Mouse (Mus musculus): Measurements from ENCODE around the gene Trim38.

The Trim38 gene

GRCm38 (mm10) chr13:23761871-23762821 is 7.6 kb upstream of the Trim38 start, which contains the start of gene Hist1h3a:
Gene Hist1h3a, minus strand, starts transcription at chr13:23762386.
- peak; percentile 90 for DNase-seq (ENCODE audit: extremely low spot score)

GRCm38 (mm10) chr13:23763242-23763585 is 6.5 kb upstream of the Trim38 start:
- no peak for DNase-seq (ENCODE audit: extremely low spot score)

DNA sequence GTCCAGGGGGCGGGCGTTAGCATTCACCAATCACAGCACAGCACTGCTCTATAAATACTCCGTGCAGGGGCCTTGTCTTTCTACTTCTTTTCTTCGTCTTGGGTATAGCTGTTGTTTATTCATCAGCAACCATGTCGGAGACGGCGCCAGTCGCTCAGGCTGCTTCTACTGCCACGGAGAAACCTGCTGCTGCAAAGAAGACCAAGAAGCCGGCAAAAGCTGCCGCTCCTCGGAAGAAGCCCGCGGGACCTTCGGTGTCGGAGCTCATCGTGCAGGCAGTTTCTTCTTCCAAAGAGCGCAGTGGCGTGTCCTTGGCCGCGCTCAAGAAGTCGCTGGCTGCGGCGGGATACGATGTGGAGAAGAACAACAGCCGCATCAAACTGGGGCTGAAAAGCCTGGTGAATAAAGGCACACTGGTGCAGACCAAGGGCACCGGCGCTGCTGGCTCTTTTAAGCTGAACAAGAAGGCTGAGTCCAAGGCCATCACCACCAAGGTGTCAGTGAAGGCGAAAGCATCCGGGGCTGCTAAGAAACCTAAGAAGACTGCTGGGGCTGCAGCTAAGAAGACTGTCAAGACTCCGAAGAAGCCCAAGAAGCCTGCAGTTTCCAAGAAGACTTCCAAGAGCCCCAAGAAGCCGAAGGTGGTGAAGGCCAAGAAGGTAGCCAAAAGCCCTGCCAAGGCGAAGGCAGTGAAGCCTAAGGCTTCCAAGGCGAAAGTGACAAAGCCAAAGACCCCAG is 6.0 kb upstream of the Trim38 start, which contains the start of gene Hist1h1a:
Gene Hist1h1a, plus strand, starts transcription at position 81 of the 738 bp plus-strand sequence.
- peak; percentile 95 for DNase-seq (ENCODE audit: extremely low spot score)

GRCm38 (mm10) chr13:23764324-23765171 is 5.2 kb upstream of the Trim38 start:
- DNase-seq (ENCODE audit: extremely low spot score), result peak; percentile 70

GRCm38 (mm10) chr13:23765172-23765513 is 4.6 kb upstream of the Trim38 start:
- DNase-seq (ENCODE audit: extremely low spot score), result no peak

- DNase-seq (ENCODE audit: extremely low spot score), result no peak
Observed at GRCm38 (mm10) chr13:23766772-23767171, 2.9 kb upstream of the Trim38 start.

DNA sequence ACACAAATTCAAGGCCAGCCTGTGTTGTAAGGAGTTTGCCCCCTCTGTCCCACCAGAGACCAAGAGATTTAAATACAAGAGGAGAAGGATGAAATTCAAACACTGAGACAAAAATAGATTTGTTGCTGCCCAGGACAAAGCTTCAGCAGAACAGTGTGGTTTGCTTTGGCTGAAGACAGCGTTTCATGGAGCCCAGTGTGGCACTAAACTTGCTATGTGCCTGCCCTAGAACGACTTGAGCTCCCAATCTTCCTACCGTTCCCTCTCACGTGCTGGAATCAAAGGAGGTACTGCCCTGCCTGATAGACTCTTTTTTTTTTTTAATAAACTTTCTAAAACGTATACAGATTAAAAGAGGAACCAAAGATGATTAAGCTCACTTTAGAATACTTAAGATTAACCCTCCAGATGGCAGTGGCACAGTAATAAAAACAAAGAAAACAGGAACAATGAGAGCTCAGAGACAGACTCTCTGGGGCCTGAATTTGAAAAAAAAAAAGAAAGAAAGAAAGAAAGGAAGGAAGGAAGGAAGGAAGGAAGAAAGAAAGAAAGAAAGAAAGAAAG is 797 bp upstream of the Trim38 start:
- DNase-seq (ENCODE audit: extremely low spot score), result no peak

DNA sequence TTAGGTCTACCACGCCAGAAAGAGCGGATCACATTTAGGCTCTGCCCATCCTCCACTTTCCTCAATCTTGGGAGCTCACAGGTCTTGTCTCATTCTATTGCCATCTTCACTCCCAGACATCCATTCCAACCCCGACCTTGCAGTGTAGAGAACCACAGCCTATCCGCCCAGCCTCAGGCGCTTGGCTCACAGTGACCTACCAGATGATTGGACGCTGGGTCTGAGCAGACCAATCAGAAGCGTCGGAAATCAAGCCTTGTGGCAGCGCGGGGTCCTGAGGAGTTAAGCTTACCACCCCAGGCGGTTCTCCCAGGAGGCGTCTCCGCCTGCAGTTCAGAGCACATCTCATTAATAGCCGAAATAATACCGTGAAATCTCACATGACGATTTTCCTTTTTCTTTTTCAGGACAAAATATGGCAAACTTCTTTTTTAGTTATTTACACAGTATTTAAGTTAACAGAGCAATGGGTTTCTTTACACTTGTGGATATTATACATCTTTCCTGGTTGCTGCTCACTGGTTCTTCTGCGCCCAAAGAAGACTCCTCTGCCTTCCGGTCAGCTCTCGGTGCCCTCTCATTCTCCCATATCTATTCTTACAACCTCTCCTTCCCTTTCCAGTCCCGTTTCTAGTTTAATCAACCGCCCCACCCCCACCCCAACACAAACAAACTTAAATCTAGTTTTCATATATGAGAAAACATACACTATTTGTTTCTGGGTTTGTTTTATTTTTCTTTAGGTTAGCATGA is 3.0 kb downstream of the Trim38 start:
- peak; percentile 64 for DNase-seq (ENCODE audit: extremely low spot score)

GRCm38 (mm10) chr13:23778339-23778738 is 8.6 kb downstream of the Trim38 start:
- DNase-seq (ENCODE audit: extremely low spot score), result no peak

- DNase-seq (ENCODE audit: extremely low spot score), result no peak
Observed at GRCm38 (mm10) chr13:23779025-23779424, 9.3 kb downstream of the Trim38 start.

DNA sequence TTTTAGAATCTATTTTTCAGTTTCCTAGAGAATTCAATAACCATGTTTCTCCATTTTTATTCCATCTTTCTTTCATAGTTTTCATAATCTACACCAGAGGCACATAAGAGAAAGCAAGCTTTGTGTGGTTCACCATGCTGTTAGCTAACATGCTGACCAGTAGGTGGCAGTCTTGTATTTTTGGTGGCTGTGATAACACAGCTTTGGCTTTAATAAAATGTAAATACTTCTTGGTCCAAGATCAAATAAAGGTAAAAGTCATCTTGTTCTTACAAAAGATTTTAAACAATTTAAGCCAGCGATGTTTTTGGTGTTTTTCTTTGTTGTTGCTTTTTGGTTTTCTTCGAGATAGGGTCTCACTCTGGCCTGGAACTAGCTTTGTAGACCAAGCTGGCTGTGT is 22.8 kb downstream of the Trim38 start:
- DNase-seq (ENCODE audit: extremely low spot score), result peak; percentile 51

DNA sequence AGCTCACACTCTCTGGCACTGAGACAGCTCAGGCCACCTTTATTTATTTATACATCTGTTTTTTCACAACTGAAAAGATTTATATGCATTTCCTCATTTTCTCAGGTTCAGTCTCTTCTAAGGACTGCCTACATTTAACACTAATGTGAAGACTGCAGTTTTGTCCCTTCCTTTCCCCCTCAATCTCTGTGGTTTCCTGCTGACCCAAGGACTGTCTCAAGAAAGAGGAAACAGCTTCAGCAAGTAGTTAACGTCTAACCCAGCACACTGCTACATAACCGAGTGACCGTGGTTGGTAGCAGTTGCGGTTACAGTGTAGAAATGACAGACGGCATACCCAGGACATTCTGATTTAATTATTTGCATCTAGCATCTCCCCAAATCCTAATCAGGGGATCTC is 29.7 kb downstream of the Trim38 start:
- no peak for DNase-seq (ENCODE audit: extremely low spot score)

DNA sequence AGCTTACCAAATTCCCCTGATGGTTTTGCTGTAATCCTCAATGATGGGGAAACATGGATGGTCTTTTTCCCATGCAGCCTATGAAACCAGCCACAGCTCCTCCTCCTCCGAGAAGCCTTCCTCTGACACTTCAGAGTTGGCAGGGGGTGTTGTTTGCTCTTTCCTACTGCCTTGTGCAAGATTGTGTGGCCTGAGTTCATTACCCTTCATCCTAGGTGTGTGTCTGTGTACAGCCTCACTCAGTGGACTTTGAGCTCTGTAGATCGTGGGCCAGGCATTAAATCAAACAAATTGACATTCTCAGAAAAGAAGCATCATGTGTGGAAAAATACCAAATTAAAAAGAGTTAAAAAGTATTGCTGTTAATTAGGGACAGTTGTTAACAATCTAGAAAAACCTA is 34.8 kb downstream of the Trim38 start:
- DNase-seq (ENCODE audit: extremely low spot score), result no peak

GRCm38 (mm10) chr13:23806422-23807052 is 36.8 kb downstream of the Trim38 start, which contains the start of gene Slc17a2:
Gene Slc17a2, plus strand, starts transcription at chr13:23806993.
- no peak for DNase-seq (ENCODE audit: extremely low spot score)

GRCm38 (mm10) chr13:23816148-23816547 is 46.4 kb downstream of the Trim38 start:
- DNase-seq (ENCODE audit: extremely low spot score), result no peak

DNA sequence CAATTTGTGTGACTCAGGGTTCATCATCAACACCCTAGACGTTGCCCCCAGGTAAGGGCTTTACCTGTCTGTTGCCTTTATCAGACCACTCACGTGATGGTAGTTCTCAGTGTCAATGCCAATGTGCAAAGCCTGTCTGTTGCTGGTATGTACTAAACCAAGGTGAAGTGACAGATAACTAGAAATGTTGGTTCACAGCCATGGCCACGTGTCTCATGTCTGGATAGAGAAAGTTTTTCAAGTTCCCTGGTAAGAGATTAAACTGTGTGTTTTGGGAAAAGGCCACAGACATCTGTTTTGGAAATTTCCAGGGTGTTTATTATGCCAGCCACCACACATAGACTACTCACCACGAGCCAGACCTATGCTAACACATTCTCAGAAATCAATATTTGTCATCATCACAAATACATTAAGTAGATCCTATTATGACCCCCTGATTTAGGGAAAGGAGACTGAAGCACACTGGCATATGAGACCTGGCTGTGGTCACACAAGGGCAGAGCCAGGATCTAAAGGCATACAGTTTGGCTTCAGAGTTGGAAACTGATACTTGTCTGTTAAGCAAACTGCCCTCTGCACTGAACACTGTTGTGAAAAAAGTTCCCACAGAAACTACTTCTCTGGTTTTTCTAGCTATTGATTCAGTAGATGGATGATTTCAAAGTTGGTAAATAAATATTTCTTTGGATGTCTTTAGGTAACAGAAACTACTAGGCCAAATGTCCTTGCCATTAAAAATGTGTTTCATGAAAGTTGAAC is 50.6 kb downstream of the Trim38 start:
- no peak for DNase-seq (ENCODE audit: extremely low spot score)

- DNase-seq (ENCODE audit: extremely low spot score), result no peak
Observed at GRCm38 (mm10) chr13:23822213-23822612, 52.5 kb downstream of the Trim38 start.

DNA sequence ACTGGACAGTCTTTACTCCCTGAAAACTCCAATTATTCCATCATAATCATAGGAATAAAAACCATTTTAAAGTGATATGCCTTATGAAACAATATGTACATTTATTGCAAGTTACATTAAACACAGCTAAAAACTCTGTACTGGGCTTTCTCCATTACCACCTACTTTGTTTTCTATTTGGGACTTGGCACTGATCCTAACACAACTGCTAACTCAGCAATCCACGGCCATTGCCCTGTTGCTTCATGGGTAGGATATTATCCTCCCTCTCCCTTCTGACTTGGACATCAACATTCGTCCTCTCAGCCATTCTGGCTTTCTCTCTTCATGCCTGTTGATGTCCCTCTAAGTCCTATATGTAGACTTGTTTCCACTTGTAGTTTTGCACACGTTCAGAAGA is 56.9 kb downstream of the Trim38 start:
- DNase-seq (ENCODE audit: extremely low spot score), result no peak

GRCm38 (mm10) chr13:23833053-23833452 is 63.3 kb downstream of the Trim38 start:
- DNase-seq (ENCODE audit: extremely low spot score), result peak; percentile 48

DNA sequence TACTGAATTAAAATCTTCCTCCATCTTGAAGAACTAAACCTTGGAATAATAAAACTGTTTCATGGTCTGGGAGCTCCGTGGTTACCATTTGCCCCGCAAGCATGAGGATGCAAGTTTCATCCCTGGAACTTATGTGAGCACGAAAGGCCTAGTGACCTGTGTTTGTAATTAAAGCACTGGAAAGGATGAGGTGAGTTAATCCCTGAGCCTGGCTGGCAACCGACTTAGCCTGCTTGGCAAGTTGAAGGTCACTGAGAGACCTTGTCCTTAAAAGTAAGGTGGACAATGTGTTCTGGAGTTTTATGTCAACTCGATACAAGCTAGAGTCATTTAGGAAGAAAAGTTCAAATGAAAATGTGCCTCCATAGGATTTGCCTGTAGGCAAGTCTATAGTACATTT is 65.1 kb downstream of the Trim38 start:
- DNase-seq (ENCODE audit: extremely low spot score), result no peak
